Mouse (Mus musculus): ENCODE data around the gene Kdsr. TPM values are rescaled to one million over a fixed set of nuclear protein-coding genes. Genes with fewer than 3 reads are reported as not detected.

Gene Kdsr
- polyA plus RNA-seq, 1 experiment from 2014 or later: 8.0 TPM

- WGBS (ENCODE audit: insufficient replicate concordance): 74% methylated on average over 6 of the region's 6 CpGs
- no peak overlapping the region for H3K4me3 ChIP-seq (ENCODE audit: low read depth, low read length)
- no peaks in the 10 kb centered on the region for H3K9me3 ChIP-seq (ENCODE audit: low read length)
- no peak overlapping the region for H3K9ac ChIP-seq (replicated peaks)
- no peaks in the 10 kb centered on the region for H3K4me1 ChIP-seq (ENCODE audit: insufficient read depth)
- ATAC-seq: peak; percentile 31; the same call in 1 of the 2 replicates
- H3K27me3 ChIP-seq (ENCODE audit: insufficient read depth, low read length): no peaks in the 10 kb centered on the region
- DNase-seq: no peak
- TF ChIP-seq CTCF (IDR thresholded peaks at IDR 0.05; ENCODE audit: low read depth): no peak
- TF ChIP-seq EP300 (IDR thresholded peaks at IDR 0.05; ENCODE audit: low read depth): no peak
- H3K4me2 ChIP-seq (ENCODE audit: low read depth, low read length): no peak overlapping the region
- peaks cover 30% of the 10 kb centered on the region for H3K36me3 ChIP-seq (replicated peaks; ENCODE audit: insufficient read depth, low read length)
- H3K27ac ChIP-seq (ENCODE audit: low read depth): no peak overlapping the region
Observed at GRCm38 (mm10) chr1:106748555-106749315, 10.8 kb downstream of the Kdsr start.

DNA sequence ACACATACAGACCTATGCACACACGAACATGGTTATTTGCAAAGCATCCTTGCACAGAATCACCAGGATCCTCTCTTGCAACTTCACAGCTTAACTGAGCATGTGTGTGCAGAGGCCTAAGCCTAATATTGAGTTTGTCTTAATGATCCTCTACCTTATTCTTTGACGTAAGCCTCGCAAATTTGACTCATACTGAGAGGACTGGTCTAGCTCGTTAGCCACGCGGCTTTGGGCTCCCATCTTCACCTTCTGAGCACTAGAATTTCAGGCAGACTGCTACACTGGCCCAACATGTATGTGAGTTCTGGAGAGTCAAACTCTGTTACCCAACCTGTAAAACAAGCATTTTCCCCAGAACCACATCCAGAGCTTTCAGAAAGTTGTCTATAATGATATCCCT lies 16.5 kb downstream of the Kdsr start:
- TF ChIP-seq EP300 (IDR thresholded peaks at IDR 0.05; ENCODE audit: low read depth) (no peak), CTCF (IDR thresholded peaks at IDR 0.05; ENCODE audit: low read depth) (no peak)

DNA sequence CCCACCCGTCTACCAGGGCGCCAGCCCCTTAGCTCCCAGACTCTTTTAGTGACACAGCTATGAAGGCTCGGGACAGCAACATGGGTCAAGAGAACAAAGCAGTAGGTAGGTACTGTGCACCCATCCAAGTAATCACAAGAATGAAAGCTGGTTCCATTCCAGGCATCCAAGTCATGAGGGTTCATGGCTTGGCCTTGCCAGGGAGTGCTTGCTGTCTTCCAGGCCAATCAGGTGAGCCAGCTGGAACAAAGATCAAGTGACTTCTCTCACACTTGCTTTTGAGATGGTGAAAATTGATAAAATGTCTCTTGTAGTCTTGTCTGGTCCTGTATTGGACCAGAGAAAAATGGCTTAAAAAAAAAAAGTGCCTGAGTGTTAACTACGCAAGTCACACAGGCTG lies 18.8 kb downstream of the Kdsr start:
- no peaks in the 10 kb centered on the region for H3K27me3 ChIP-seq (ENCODE audit: insufficient read depth, low read length)
- no peaks in the 10 kb centered on the region for H3K9me3 ChIP-seq (ENCODE audit: low read length)
- 88% methylated on average over 4 of the region's 4 CpGs for WGBS (ENCODE audit: insufficient replicate concordance)
- H3K4me1 ChIP-seq (ENCODE audit: insufficient read depth): no peaks in the 10 kb centered on the region
- no peak for DNase-seq
- TF ChIP-seq CTCF (IDR thresholded peaks at IDR 0.05; ENCODE audit: low read depth) (no peak), EP300 (IDR thresholded peaks at IDR 0.05; ENCODE audit: low read depth) (no peak)
- no peak overlapping the region for H3K27ac ChIP-seq (ENCODE audit: low read depth)
- H3K4me2 ChIP-seq (ENCODE audit: low read depth, low read length): no peak overlapping the region
- ATAC-seq: no peak
- peaks cover 15% of the 10 kb centered on the region; the same call in 1 of the 2 replicates for H3K36me3 ChIP-seq (replicated peaks; ENCODE audit: insufficient read depth, low read length)
- H3K4me3 ChIP-seq (ENCODE audit: low read depth, low read length): no peak overlapping the region
- no peak overlapping the region for H3K9ac ChIP-seq (replicated peaks)

More for the DNA sequence above, 16.5 kb downstream of the Kdsr start:
- ATAC-seq (no peak), DNase-seq (no peak)
- no peak overlapping the region for H3K9ac ChIP-seq (replicated peaks)
- no peak overlapping the region for H3K27ac ChIP-seq (ENCODE audit: low read depth)
- H3K4me1 ChIP-seq (ENCODE audit: insufficient read depth): no peaks in the 10 kb centered on the region
- no peaks in the 10 kb centered on the region for H3K27me3 ChIP-seq (ENCODE audit: insufficient read depth, low read length)
- no peak overlapping the region for H3K4me2 ChIP-seq (ENCODE audit: low read depth, low read length)
- 89% methylated on average over 6 of the region's 6 CpGs for WGBS (ENCODE audit: insufficient replicate concordance)
- no peak overlapping the region for H3K4me3 ChIP-seq (ENCODE audit: low read depth, low read length)
- peaks cover 26% of the 10 kb centered on the region for H3K36me3 ChIP-seq (replicated peaks; ENCODE audit: insufficient read depth, low read length)
- H3K9me3 ChIP-seq (ENCODE audit: low read length): no peaks in the 10 kb centered on the region

- DNase-seq (no peak), ATAC-seq (no peak)
- TF ChIP-seq EP300 (IDR thresholded peaks at IDR 0.05; ENCODE audit: low read depth) (no peak), CTCF (IDR thresholded peaks at IDR 0.05; ENCODE audit: low read depth) (no peak)
- Histone ChIP-seq H3K27me3 (ENCODE audit: insufficient read depth, low read length) (no peaks in the 10 kb centered on the region), H3K9me3 (ENCODE audit: low read length) (no peaks in the 10 kb centered on the region), H3K36me3 (replicated peaks; ENCODE audit: insufficient read depth, low read length) (peaks cover 14% of the 10 kb centered on the region; the same call in 1 of the 2 replicates), H3K4me3 (ENCODE audit: low read depth, low read length) (no peak overlapping the region), H3K9ac (replicated peaks) (no peak overlapping the region), H3K4me2 (ENCODE audit: low read depth, low read length) (no peak overlapping the region), H3K27ac (ENCODE audit: low read depth) (no peak overlapping the region), H3K4me1 (ENCODE audit: insufficient read depth) (no peaks in the 10 kb centered on the region)
- 86% methylated on average over 5 of the region's 5 CpGs for WGBS (ENCODE audit: insufficient replicate concordance)
Observed at GRCm38 (mm10) chr1:106739810-106740209, 19.7 kb downstream of the Kdsr start.

DNA sequence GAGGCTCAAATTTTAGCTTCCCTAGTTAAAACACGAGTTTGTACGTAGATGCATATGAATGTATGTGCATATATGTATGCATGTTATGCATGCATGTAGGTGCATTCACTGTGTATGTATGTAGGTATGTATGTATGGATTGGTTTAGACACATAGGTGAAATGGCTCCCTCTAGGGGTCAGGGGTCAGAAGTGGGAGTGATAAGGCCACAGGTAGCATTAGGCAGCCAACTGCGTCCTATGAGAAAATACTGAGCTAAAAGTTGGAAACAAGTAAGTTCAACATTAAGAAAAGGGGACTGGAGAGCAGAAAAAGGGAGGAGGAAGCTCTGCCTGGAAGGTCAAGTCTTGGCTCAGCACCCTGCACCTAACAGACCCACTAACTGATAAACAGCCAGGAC lies 21.4 kb downstream of the Kdsr start:
- H3K4me2 ChIP-seq (ENCODE audit: low read depth, low read length): no peak overlapping the region
- H3K9me3 ChIP-seq (ENCODE audit: low read length): no peaks in the 10 kb centered on the region
- H3K9ac ChIP-seq (replicated peaks): no peak overlapping the region
- H3K27me3 ChIP-seq (ENCODE audit: insufficient read depth, low read length): no peaks in the 10 kb centered on the region
- H3K36me3 ChIP-seq (replicated peaks; ENCODE audit: insufficient read depth, low read length): peaks cover 18% of the 10 kb centered on the region
- 78% methylated on average over 3 of the region's 3 CpGs for WGBS (ENCODE audit: insufficient replicate concordance)
- no peak for ATAC-seq
- TF ChIP-seq EP300 (IDR thresholded peaks at IDR 0.05; ENCODE audit: low read depth) (no peak), CTCF (IDR thresholded peaks at IDR 0.05; ENCODE audit: low read depth) (peak; percentile 72)
- no peak overlapping the region for H3K27ac ChIP-seq (ENCODE audit: low read depth)
- DNase-seq: peak; percentile 36
- no peak overlapping the region for H3K4me3 ChIP-seq (ENCODE audit: low read depth, low read length)
- no peaks in the 10 kb centered on the region for H3K4me1 ChIP-seq (ENCODE audit: insufficient read depth)

DNA sequence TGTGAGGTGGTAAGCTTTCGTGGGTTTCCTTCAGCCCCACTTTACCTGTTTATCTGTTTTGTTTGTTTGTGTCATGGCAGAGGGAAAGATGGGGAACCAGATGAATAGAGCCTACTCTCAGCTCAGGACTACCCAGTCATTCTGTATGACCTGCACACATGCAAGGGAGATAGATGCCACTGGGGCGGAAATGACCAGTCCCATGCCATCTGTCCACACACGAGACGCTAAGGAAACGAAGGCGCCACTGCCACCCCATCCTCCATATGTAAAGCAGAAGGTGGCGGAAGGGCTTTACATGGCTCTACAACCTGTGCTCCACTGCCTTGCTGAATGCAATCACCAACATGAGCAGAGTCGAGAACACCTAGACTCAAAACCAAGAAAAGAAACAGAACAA lies 23.3 kb downstream of the Kdsr start:
- no peak overlapping the region for H3K9ac ChIP-seq (replicated peaks)
- H3K4me2 ChIP-seq (ENCODE audit: low read depth, low read length): no peak overlapping the region
- DNase-seq (no peak), ATAC-seq (no peak)
- H3K27me3 ChIP-seq (ENCODE audit: insufficient read depth, low read length): no peaks in the 10 kb centered on the region
- no peak overlapping the region for H3K4me3 ChIP-seq (ENCODE audit: low read depth, low read length)
- no peak overlapping the region for H3K27ac ChIP-seq (ENCODE audit: low read depth)
- TF ChIP-seq CTCF (IDR thresholded peaks at IDR 0.05; ENCODE audit: low read depth) (no peak), EP300 (IDR thresholded peaks at IDR 0.05; ENCODE audit: low read depth) (no peak)
- H3K9me3 ChIP-seq (ENCODE audit: low read length): no peaks in the 10 kb centered on the region
- 84% methylated on average over 8 of the region's 8 CpGs for WGBS (ENCODE audit: insufficient replicate concordance)
- peaks cover 15% of the 10 kb centered on the region for H3K36me3 ChIP-seq (replicated peaks; ENCODE audit: insufficient read depth, low read length)
- H3K4me1 ChIP-seq (ENCODE audit: insufficient read depth): no peaks in the 10 kb centered on the region
